In genomic region chr5:136986695-136987137, GRCm38 (mm10) we compare ENCODE assay signal across 8 mouse cellular contexts. TPM values are rescaled to one million over a fixed set of nuclear protein-coding genes. Genes with fewer than 3 reads are reported as not detected.
DNase-seq lines count a peak whose midpoint lies in the region; ATAC-seq lines count a peak whose summit lies in the region.

Plod3 (plus strand) TSS chr5:136987019.

- H3K4me3 ChIP-seq in forebrain, embryonic 14.5 days (ENCODE audit: low read depth, low read length), result peak within 1 kb of the TSS; percentile 87
- peak within 1 kb of the TSS; percentile 73 for H3K4me3 ChIP-seq in neural tube, embryonic 15.5 days (replicated peaks)

- H3K4me2 ChIP-seq in forebrain, embryonic 14.5 days (ENCODE audit: low read length), result peak within 1 kb of the TSS; percentile 93
- peak within 1 kb of the TSS; percentile 74 for H3K4me2 ChIP-seq in neural tube, embryonic 15.5 days

- no peaks in the 10 kb centered on the region for H3K27me3 ChIP-seq in forebrain, embryonic 14.5 days (replicated peaks; ENCODE audit: control insufficient read depth, insufficient read depth, low read length)
- H3K27me3 ChIP-seq in neural tube, embryonic 15.5 days (replicated peaks), result no peaks in the 10 kb centered on the region

- H3K9me3 ChIP-seq in forebrain, embryonic 14.5 days (replicated peaks; ENCODE audit: control insufficient read depth, low read length), result no peaks in the 10 kb centered on the region
- H3K9me3 ChIP-seq in neural tube, embryonic 15.5 days (replicated peaks), result no peaks in the 10 kb centered on the region

- WGBS in forebrain, embryonic 14.5 days, result 0% methylated on average over 26 of the region's 26 CpGs
- WGBS in neural tube, embryonic 15.5 days, result under 1% methylated on average over 26 of the region's 26 CpGs

- H3K27ac ChIP-seq in forebrain, embryonic 14.5 days (ENCODE audit: low read depth, low read length), result peak within 1 kb of the TSS; percentile 94
- peak within 1 kb of the TSS; percentile 95 for H3K27ac ChIP-seq in neural tube, embryonic 15.5 days (replicated peaks)

- ATAC-seq in forebrain, embryonic 14.5 days, result peak; percentile 92
- ATAC-seq in neural tube, embryonic 15.5 days (ENCODE audit: low FRiP score), result peak; percentile 93

- H3K4me1 ChIP-seq in forebrain, embryonic 14.5 days (ENCODE audit: control insufficient read depth, insufficient read depth, low read length), result peaks cover 8% of the 10 kb centered on the region
- peaks cover 33% of the 10 kb centered on the region for H3K4me1 ChIP-seq in neural tube, embryonic 15.5 days

- peak within 1 kb of the TSS; percentile 98 for H3K9ac ChIP-seq in forebrain, embryonic 14.5 days (ENCODE audit: low read length)
- H3K9ac ChIP-seq in neural tube, embryonic 15.5 days (replicated peaks), result peak within 1 kb of the TSS; percentile 90

- peak; percentile 100 for DNase-seq in ES-CJ7 (ENCODE audit: low read depth, low spot score)
- DNase-seq in cerebellum, adult 11 months, result peak; percentile 97
- DNase-seq in forebrain, embryonic 14.5 days (ENCODE audit: low spot score), result peak; percentile 100
- DNase-seq in heart, postnatal 14 days, result peak; percentile 96 to 97
- peak; percentile 98 for DNase-seq in layer of hippocampus, adult 11-12 months (ENCODE audit: low spot score)
- DNase-seq in lung, adult 18-20 months, result peak; percentile 97 to 98
- peak; percentile 95 to 96 for DNase-seq in thymus, adult 18-20 months

- intact Hi-C loops in heart, postnatal 14 days (cut with DNase I), result loop anchor here (2.0 kb wide), 1 partner anchor 24 kb away; no protein-coding TSS in a partner anchor

- H3K36me3 ChIP-seq in forebrain, embryonic 14.5 days (ENCODE audit: control insufficient read depth, insufficient read depth, low read length), result peaks cover 45% of the 10 kb centered on the region
- H3K36me3 ChIP-seq in neural tube, embryonic 15.5 days, result peaks cover 39% of the 10 kb centered on the region

RNA-seq across cellular contexts. Expression of gene Plod3, which starts in this region (rescaled TPM):
- polyA plus RNA-seq in forebrain, embryonic 14.5 days (2014; fragmentation: Nextera tagmentation; extraction: Ambion mirVana), result 21.7 and 22.2 TPM in 2 replicates
- total RNA-seq in heart, postnatal 14 days (2021), result 10 to 100 TPM; 40.3 to 42.2 TPM
- 36.4 and 39.0 TPM in 2 replicates for polyA plus RNA-seq in neural tube, embryonic 15.5 days (2015; fragmentation: Nextera tagmentation; extraction: Ambion mirVana)

Comparison
In these comparisons a context has a peak if more than half of its experiments do, and no peak if none do; other contexts are left out.
1. Peak in every context shown above with its lines: DNase-seq, ATAC-seq, H3K4me3 ChIP-seq and H3K27ac ChIP-seq.